ENCODE assay signal across 9 mouse cellular contexts in the genomic region with DNA sequence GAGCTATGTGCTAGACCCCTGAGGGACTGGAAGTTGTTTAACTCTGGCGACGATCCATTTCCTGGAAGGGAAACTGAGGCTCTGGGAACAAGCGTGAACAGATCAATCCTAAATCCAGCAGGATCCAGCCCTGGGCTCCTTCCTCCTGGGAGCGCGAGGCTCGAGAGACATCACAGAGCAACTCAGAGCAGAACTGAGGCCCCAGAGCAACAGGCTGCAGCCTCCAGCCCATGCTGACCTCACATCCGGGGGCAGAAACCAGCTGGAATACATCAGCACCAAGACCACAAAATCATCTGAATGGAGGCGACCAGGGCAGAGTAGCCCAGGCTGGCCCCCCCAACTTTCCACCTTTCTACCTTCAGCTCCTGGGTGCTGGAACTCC. TPM values are rescaled to one million over a fixed set of nuclear protein-coding genes. Genes with fewer than 3 reads are reported as not detected.
DNase-seq lines count a peak whose midpoint lies in the region; ATAC-seq and TF ChIP-seq lines count a peak whose summit lies in the region.
"Had no signal": no experiment of that assay in that cellular context is flagged by ENCODE, and none has a peak within 500 bp of the region (broad histone marks: within the 10 kb centered on the region; RNA-seq: fewer than 3 reads in every experiment).

No protein-coding gene starts in this region.

- no peaks in the 10 kb centered on the region for H3K36me3 ChIP-seq in embryonic facial prominence, embryonic 12.5 days
- H3K36me3 ChIP-seq in forebrain, postnatal 0 days (ENCODE audit: insufficient read depth), result no peaks in the 10 kb centered on the region
- no peaks in the 10 kb centered on the region for H3K36me3 ChIP-seq in kidney, postnatal 0 days (ENCODE audit: insufficient read depth, low read length)
- no peaks in the 10 kb centered on the region for H3K36me3 ChIP-seq in midbrain, embryonic 15.5 days (replicated peaks)

- H3K27me3 ChIP-seq in embryonic facial prominence, embryonic 12.5 days, result peaks cover 16% of the 10 kb centered on the region
- peaks cover 9% of the 10 kb centered on the region; the same call in 1 of the 2 replicates for H3K27me3 ChIP-seq in forebrain, postnatal 0 days (ENCODE audit: insufficient read depth, low read length)
- H3K27me3 ChIP-seq in kidney, postnatal 0 days (ENCODE audit: insufficient read depth, low read length), result no peaks in the 10 kb centered on the region; the same call in 1 of the 2 replicates
- peaks cover 10% of the 10 kb centered on the region; the same call in 1 of the 2 replicates for H3K27me3 ChIP-seq in midbrain, embryonic 15.5 days (replicated peaks)

- no peak for DNase-seq in forebrain, postnatal 0 days
- DNase-seq in kidney, postnatal 0 days (ENCODE audit: low spot score), result peak; percentile 59
- no peak for DNase-seq in right cerebral cortex, postnatal 4 days
- no peak for DNase-seq in layer of hippocampus, adult 11-12 months (ENCODE audit: low spot score)
- no peak for DNase-seq in left cerebral cortex, adult 18-20 months (ENCODE audit: low spot score in 2 of 2)
- DNase-seq: thymus, postnatal 36 days had no signal

- H3K27ac ChIP-seq in embryonic facial prominence, embryonic 12.5 days, result no peak overlapping the region
- H3K27ac ChIP-seq in forebrain, postnatal 0 days (ENCODE audit: low read depth, low read length), result no peak overlapping the region
- H3K27ac ChIP-seq in kidney, postnatal 0 days, result no peak overlapping the region
- H3K27ac ChIP-seq in midbrain, embryonic 15.5 days, result peak overlapping the region; percentile 10; the same call in 1 of the 2 replicates
- H3K27ac ChIP-seq: macrophage had no signal

- 11% methylated on average over 8 of the region's 8 CpGs for WGBS in embryonic facial prominence, embryonic 12.5 days
- WGBS in forebrain, postnatal 0 days, result 6% methylated on average over 8 of the region's 8 CpGs
- 16% methylated on average over 8 of the region's 8 CpGs for WGBS in kidney, postnatal 0 days
- WGBS in midbrain, embryonic 15.5 days, result 13% methylated on average over 8 of the region's 8 CpGs

- peaks cover 23% of the 10 kb centered on the region for H3K4me1 ChIP-seq in embryonic facial prominence, embryonic 12.5 days
- peaks cover 3% of the 10 kb centered on the region for H3K4me1 ChIP-seq in forebrain, postnatal 0 days (ENCODE audit: insufficient read depth)
- H3K4me1 ChIP-seq in kidney, postnatal 0 days (replicated peaks; ENCODE audit: insufficient read depth, low read length), result no peaks in the 10 kb centered on the region
- H3K4me1 ChIP-seq in midbrain, embryonic 15.5 days, result peaks cover 25% of the 10 kb centered on the region

- peak overlapping the region; percentile 33 for H3K4me2 ChIP-seq in embryonic facial prominence, embryonic 12.5 days (replicated peaks)
- peak overlapping the region; percentile 37; the same call in 1 of the 2 replicates for H3K4me2 ChIP-seq in forebrain, postnatal 0 days (ENCODE audit: low read depth)
- peak overlapping the region; percentile 31; the same call in 1 of the 2 replicates for H3K4me2 ChIP-seq in kidney, postnatal 0 days (ENCODE audit: low read length)
- H3K4me2 ChIP-seq in midbrain, embryonic 15.5 days, result peak overlapping the region; percentile 37

- no peak overlapping the region for H3K9ac ChIP-seq in embryonic facial prominence, embryonic 12.5 days
- H3K9ac ChIP-seq in forebrain, postnatal 0 days, result peak overlapping the region; percentile 18; the same call in 1 of the 2 replicates
- no peak overlapping the region for H3K9ac ChIP-seq in kidney, postnatal 0 days (ENCODE audit: low read depth, low read length)
- H3K9ac ChIP-seq in midbrain, embryonic 15.5 days, result no peak overlapping the region

- no peaks in the 10 kb centered on the region for H3K9me3 ChIP-seq in embryonic facial prominence, embryonic 12.5 days
- H3K9me3 ChIP-seq in forebrain, postnatal 0 days (ENCODE audit: low read length), result no peaks in the 10 kb centered on the region
- H3K9me3 ChIP-seq in kidney, postnatal 0 days (replicated peaks; ENCODE audit: low read length), result no peaks in the 10 kb centered on the region
- no peaks in the 10 kb centered on the region; the same call in 1 of the 2 replicates for H3K9me3 ChIP-seq in midbrain, embryonic 15.5 days

- no peak overlapping the region for H3K4me3 ChIP-seq in embryonic facial prominence, embryonic 12.5 days
- H3K4me3 ChIP-seq in forebrain, postnatal 0 days (ENCODE audit: low read depth, low read length), result no peak overlapping the region
- H3K4me3 ChIP-seq in kidney, postnatal 0 days (replicated peaks; ENCODE audit: low read depth, low read length), result no peak overlapping the region
- H3K4me3 ChIP-seq in midbrain, embryonic 15.5 days, result no peak overlapping the region

- no peak for ATAC-seq in embryonic facial prominence, embryonic 12.5 days (ENCODE audit: insufficient number of reproducible peaks, insufficient read depth, low FRiP score, low TSS enrichment)
- ATAC-seq in forebrain, postnatal 0 days, result no peak
- ATAC-seq in kidney, postnatal 0 days (replicated peaks; ENCODE audit: low FRiP score, low read depth), result peak; percentile 65
- ATAC-seq in midbrain, embryonic 15.5 days (replicated peaks), result 0 out of 2 replicates have a peak, but pooled peaks have one; percentile 38

- TF ChIP-seq CTCF in forebrain, postnatal 0 days (IDR thresholded peaks at IDR 0.05; ENCODE audit: low read depth), result no peak
- no peak for TF ChIP-seq CTCF in kidney, postnatal 0 days (IDR thresholded peaks at IDR 0.05; ENCODE audit: low read depth)

RNA-seq across cellular contexts. Expression of gene Fam222a, which starts 29.8 kb away (rescaled TPM):
- polyA plus RNA-seq in embryonic facial prominence, embryonic 12.5 days (2016; fragmentation: Nextera tagmentation; extraction: Ambion mirVana), result 2.9 and 3.4 TPM in 2 replicates
- total RNA-seq in forebrain, postnatal 0 days (2014; rRNA removed), result 6.2 and 8.2 TPM in 2 replicates
- polyA plus RNA-seq in forebrain, postnatal 0 days (2015; fragmentation: Nextera tagmentation; extraction: Ambion mirVana), result 2.9 and 3.4 TPM in 2 replicates
- polyA plus RNA-seq in kidney, postnatal 0 days (2015; fragmentation: Nextera tagmentation; extraction: Ambion mirVana), result 5.0 and 5.8 TPM in 2 replicates
- 7.1 and 8.1 TPM in 2 replicates for polyA plus RNA-seq in midbrain, embryonic 15.5 days (2015; fragmentation: Nextera tagmentation; extraction: Ambion mirVana)
- total RNA-seq in left cerebral cortex, adult 18-20 months (2021), result 10 to 100 TPM; 10.9 to 11.0 TPM

Comparison
In these comparisons a context has a peak if more than half of its experiments do, and no peak if none do; other contexts are left out.
1. ATAC-seq: peak in kidney, postnatal 0 days (single experiment) and midbrain, embryonic 15.5 days (single experiment); none in embryonic facial prominence, embryonic 12.5 days (single experiment) and forebrain, postnatal 0 days (single experiment).
2. Peak in every context shown above with its lines, with median percentiles within 50 percentile points of each other: H3K4me2 ChIP-seq.